Mouse (Mus musculus) thymus, adult 2 months (tissue): Measurements from ENCODE around the gene Gabpb2.

ENCODE experiments used
- CTCF ChIP-seq: fragments of 200-500 bp; IDR thresholded peaks from 2 replicates; pipeline ENCODE4 v1.5.1; 2012; ENCODE audit warnings: mild to moderate bottlenecking, control low read depth, low read length, moderate library complexity, borderline replicate concordance; ENCODE audit not compliant: control insufficient read depth, poor library complexity, insufficient read depth; ENCODE audit errors: extremely low read depth
- POLR2A ChIP-seq: fragments of 200-500 bp; IDR thresholded peaks from 2 replicates; pipeline ENCODE4 v1.6.1; 2012; ENCODE audit warnings: mild to moderate bottlenecking, low read length, control low read depth, moderate library complexity; ENCODE audit not compliant: control insufficient read depth, poor library complexity, insufficient read depth; ENCODE audit errors: extremely low read depth

GRCm38 (mm10) chr3:95228894-95229780 is 11.4 kb upstream of the Gabpb2 start:
- no peak for TF ChIP-seq CTCF
- no peak for TF ChIP-seq POLR2A
